Mouse (Mus musculus): Measurements from ENCODE around the gene Nlrp4e. TPM values are rescaled to one million over a fixed set of nuclear protein-coding genes. Genes with fewer than 3 reads are reported as not detected.
"Not testable (repeated sequence)": the region's sequence is repeated elsewhere in the genome, so short reads cannot be mapped to it uniquely, and the experiment has no call there.

Gene Nlrp4e
- polyA plus RNA-seq (2012), result not detected in 2 replicates

DNA sequence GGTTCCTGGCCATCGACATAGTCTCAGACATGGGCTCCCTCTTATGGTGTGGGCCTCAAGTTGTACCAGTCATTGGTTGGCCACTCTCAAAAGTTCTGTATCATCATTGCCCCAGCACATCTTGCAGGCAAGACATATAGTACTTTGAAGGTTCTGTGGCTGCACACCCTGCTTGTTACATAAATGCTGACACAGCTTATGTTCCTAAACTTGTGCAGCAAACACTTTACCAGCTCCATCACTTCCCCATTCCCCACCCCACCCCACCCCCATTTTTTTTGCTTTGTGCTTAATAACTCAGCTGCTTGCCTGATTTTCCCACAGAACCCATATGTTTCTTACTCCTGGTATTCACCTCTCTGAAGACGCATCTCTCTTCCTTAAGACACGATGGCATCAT is at the start of gene Nlrp4e:
TSS of gene Nlrp4e (plus strand) at position 301 of the 400 bp plus-strand sequence.
- not testable (repeated sequence) for TF ChIP-seq GATA1 (IDR thresholded peaks at IDR 0.05; ENCODE audit: low read length)

DNA sequence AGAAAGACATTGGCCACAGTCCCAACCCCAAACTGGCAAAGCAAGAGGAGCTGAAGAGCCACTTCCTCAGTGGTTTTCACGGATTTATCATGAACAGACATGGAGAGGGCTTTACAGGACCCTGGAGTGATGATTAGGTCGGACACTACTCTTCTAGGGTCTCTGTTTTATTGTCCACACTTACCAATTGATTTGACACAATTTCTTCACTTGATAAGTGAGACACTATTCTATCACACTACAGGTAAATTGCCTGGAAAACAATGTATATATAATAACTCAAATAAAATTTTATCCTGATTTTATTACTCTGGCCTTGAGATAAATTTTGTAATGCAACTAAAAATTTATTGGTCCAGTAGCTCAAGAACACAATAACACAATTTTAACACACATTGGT is 49.4 kb upstream of the Nlrp4e start, which contains the start of gene Vmn1r166:
TSS of gene Vmn1r166 (minus strand) at position 101 of the 400 bp plus-strand sequence.
- TF ChIP-seq GATA1 (IDR thresholded peaks at IDR 0.05; ENCODE audit: low read length), result not testable (repeated sequence)

DNA sequence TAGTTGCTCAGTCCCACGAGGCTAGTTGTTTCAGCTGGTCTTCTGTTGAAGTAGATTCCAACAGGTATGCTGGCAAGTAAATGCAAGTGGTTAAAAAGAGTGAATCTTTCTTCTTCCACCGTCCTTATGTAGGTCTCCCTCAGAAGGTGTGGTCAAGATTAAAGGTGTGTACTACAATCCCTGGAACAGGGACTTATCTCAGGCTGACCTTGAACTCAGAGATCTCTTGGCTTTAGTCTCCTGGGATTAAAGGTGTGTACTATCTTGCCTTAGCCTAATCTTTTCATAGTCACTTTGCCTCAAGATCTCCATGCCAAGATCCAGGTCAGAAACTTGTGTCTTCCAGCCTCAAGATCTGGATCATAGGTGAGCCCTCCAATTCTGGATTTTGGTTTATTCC is 22.2 kb upstream of the Nlrp4e start, which contains the start of gene Gm6902:
TSS of gene Gm6902 (minus strand) at position 101 of the 400 bp plus-strand sequence.
- TF ChIP-seq GATA1 (IDR thresholded peaks at IDR 0.05; ENCODE audit: low read length), result not testable (repeated sequence)

DNA sequence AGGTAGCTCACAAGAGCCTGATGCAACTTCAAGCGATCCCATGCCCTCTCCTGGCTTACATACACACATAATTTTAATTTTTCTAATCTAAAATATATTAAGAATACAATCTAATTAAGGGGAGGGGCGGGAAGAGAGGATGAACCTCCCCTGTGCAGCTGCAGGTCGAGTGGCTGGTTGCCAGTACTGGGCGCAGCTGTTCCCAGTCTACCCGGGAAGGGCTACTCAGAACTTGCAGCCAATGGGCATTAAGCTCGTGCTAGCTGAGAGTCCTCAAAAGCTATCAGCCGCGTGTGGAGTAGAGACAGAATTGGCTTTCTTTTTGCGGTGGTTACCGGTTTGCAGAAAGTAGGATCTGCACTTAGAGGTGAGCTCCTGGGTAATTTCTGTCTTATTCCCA is 84.6 kb downstream of the Nlrp4e start, which contains the start of gene Nlrp5:
TSS of gene Nlrp5 (plus strand) at position 301 of the 400 bp plus-strand sequence.
- no peak for TF ChIP-seq GATA1 (IDR thresholded peaks at IDR 0.05; ENCODE audit: low read length)

Other genes starting within 250 kb of the Nlrp4e start
- gene Vmn1r163, start 245.7 kb upstream of the Nlrp4e start, polyA plus RNA-seq (2012), result not detected in 2 replicates
- gene Gm8720, start 233.7 kb upstream of the Nlrp4e start, polyA plus RNA-seq (2012), result not detected in 2 replicates
- not detected in 2 replicates for gene Gm10662, start 156.7 kb upstream of the Nlrp4e start, polyA plus RNA-seq (2012)
- not detected in 2 replicates for gene Vmn1r165, start 83.9 kb upstream of the Nlrp4e start, polyA plus RNA-seq (2012)
- gene Vmn1r166, start 49.5 kb upstream of the Nlrp4e start, polyA plus RNA-seq (2012), result not detected in 2 replicates
- not detected in 2 replicates for gene Gm6902, start 22.3 kb upstream of the Nlrp4e start, polyA plus RNA-seq (2012)
- not detected in 2 replicates for gene Nlrp5, start 84.7 kb downstream of the Nlrp4e start, polyA plus RNA-seq (2012)
- gene Vmn1r167, start 206.0 kb downstream of the Nlrp4e start, polyA plus RNA-seq (2012), result not detected in 2 replicates
- not detected in 2 replicates for gene Vmn1r168, start 238.5 kb downstream of the Nlrp4e start, polyA plus RNA-seq (2012)

Measured in G1E-ER4 (cell line).